Mouse (Mus musculus) G1E (cell line): ENCODE results near the gene Prkca.

Experiments
- CTCF ChIP-seq: IDR thresholded peaks from 2 replicates; pipeline ENCODE4 v1.5.1; 2012; ENCODE audit warnings: low read depth, low read length, inconsistent platforms, mixed read lengths
- GATA1 ChIP-seq: IDR thresholded peaks from 2 replicates; pipeline ENCODE4 v1.6.1; 2012; ENCODE audit warnings: borderline replicate concordance, low read length, inconsistent platforms, mixed read lengths
- POLR2AphosphoS5 ChIP-seq: IDR thresholded peaks from 2 replicates; pipeline ENCODE4 v1.6.1; 2012; ENCODE audit warnings: low read depth, low read length, inconsistent platforms; ENCODE audit not compliant: insufficient replicate concordance

- TF ChIP-seq POLR2AphosphoS5: no peak
- TF ChIP-seq GATA1: no peak
- TF ChIP-seq CTCF: no peak
These were observed 15.2 kb upstream of the Prkca start for GRCm38 (mm10) chr11:108358911-108359310.
